Mouse (Mus musculus): ENCODE measurements around the gene Zbtb5. TPM values are rescaled to one million over a fixed set of nuclear protein-coding genes. Genes with fewer than 3 reads are reported as not detected.
"Not testable (repeated sequence)": the region's sequence is repeated elsewhere in the genome, so short reads cannot be mapped to it uniquely, and the experiment has no call there.

Zbtb5 gene
- polyA plus RNA-seq, 1 experiment from 2014 or later = 46.1 TPM

DNA sequence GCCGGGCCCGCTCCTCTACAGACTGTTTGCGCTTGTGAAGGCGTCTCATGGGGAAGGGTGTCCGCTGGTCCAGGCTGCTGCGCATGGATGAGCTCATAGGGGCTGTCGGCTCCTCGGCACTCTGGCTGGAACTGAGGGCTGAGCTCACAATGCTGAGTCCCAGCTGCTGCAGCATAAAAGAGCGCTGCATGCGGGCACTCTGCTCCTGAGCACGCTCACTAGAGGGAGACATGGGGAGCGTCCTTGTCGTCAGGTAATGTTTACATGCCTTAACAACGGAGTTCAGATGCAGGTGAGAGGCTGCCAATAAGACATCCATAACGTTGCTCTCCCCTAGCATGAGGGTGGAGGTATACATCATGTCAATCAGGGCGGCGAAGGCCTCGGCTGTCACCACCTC lies 17.4 kb downstream of the Zbtb5 start:
- DNase-seq (ENCODE audit: low spot score) = no peak
- no peaks in the 10 kb centered on the region for H3K9me3 ChIP-seq (ENCODE audit: control insufficient read depth, low read length)
- 91% methylated on average over 18 of the region's 18 CpGs for WGBS
- no peak overlapping the region for H3K4me2 ChIP-seq (ENCODE audit: low read depth)
- no peak for ATAC-seq (ENCODE audit: insufficient read depth, low FRiP score, low TSS enrichment)
- peaks cover 5% of the 10 kb centered on the region for H3K36me3 ChIP-seq (ENCODE audit: control insufficient read depth, insufficient read depth, low read length)
- H3K4me3 ChIP-seq (ENCODE audit: low read depth, low read length) = no peak overlapping the region
- no peak overlapping the region for H3K27ac ChIP-seq (ENCODE audit: low read depth, low read length)
- H3K9ac ChIP-seq (ENCODE audit: low read length) = no peak overlapping the region
- H3K4me1 ChIP-seq (ENCODE audit: control insufficient read depth, insufficient read depth, low read length) = no peaks in the 10 kb centered on the region
- no peaks in the 10 kb centered on the region for H3K27me3 ChIP-seq (ENCODE audit: control insufficient read depth, insufficient read depth, low read length)

DNA sequence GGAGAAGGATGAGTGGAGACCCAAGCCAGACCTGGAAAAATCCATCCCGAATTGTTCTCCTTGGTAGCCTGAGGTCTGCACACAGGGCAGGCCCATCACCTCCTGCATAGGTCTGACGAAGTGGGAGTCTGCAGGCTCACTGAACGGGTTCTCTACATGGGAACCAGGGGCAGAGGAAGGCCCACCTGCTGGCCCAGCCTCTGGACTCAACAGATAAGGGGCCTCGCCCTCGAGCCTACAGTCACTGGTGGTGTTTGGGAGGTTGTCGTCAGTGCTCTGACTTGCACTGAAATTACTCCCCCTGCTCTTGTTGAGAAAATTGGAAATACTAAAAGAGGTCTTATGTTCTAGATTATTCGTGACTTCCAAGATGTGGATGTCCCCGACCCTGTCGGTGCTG lies 18.4 kb downstream of the Zbtb5 start:
- no peaks in the 10 kb centered on the region for H3K9me3 ChIP-seq (ENCODE audit: control insufficient read depth, low read length)
- no peak overlapping the region for H3K4me2 ChIP-seq (ENCODE audit: low read depth)
- H3K4me1 ChIP-seq (ENCODE audit: control insufficient read depth, insufficient read depth, low read length) = no peaks in the 10 kb centered on the region
- 93% methylated on average over 9 of the region's 9 CpGs for WGBS
- H3K4me3 ChIP-seq (ENCODE audit: low read depth, low read length) = no peak overlapping the region
- no peak overlapping the region for H3K9ac ChIP-seq (ENCODE audit: low read length)
- H3K27ac ChIP-seq (ENCODE audit: low read depth, low read length) = no peak overlapping the region
- H3K36me3 ChIP-seq (ENCODE audit: control insufficient read depth, insufficient read depth, low read length) = peaks cover 7% of the 10 kb centered on the region
- no peaks in the 10 kb centered on the region for H3K27me3 ChIP-seq (ENCODE audit: control insufficient read depth, insufficient read depth, low read length)
- ATAC-seq (ENCODE audit: insufficient read depth, low FRiP score, low TSS enrichment) = no peak
- no peak for DNase-seq (ENCODE audit: low spot score)

DNA sequence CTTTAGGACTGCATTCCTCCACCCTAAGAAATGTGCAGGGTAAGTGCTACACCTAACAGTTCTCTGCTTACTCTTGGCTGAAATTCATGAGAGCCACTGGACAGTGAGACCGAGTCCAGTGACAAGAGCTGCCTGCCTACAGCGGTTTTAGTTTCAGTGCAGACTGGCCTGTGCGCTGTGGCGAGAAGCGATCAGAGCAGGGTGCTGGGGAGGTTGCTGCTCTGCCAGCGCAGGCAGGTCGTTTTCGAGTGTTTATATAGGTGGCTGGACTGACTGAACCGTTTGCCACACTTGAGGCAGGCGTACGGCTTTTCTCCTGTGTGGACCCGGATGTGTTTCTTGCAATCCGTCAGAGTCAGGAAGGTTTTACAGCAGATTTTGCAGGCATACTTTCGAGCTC lies 19.0 kb downstream of the Zbtb5 start:
- not testable (repeated sequence) for H3K4me2 ChIP-seq (ENCODE audit: low read depth); H3K27ac ChIP-seq (ENCODE audit: low read depth, low read length); H3K4me1 ChIP-seq (ENCODE audit: control insufficient read depth, insufficient read depth, low read length); DNase-seq (ENCODE audit: low spot score); H3K27me3 ChIP-seq (ENCODE audit: control insufficient read depth, insufficient read depth, low read length); ATAC-seq (ENCODE audit: insufficient read depth, low FRiP score, low TSS enrichment); H3K4me3 ChIP-seq (ENCODE audit: low read depth, low read length); H3K9me3 ChIP-seq (ENCODE audit: control insufficient read depth, low read length); H3K36me3 ChIP-seq (ENCODE audit: control insufficient read depth, insufficient read depth, low read length); H3K9ac ChIP-seq (ENCODE audit: low read length)
- 83% methylated on average over 13 of the region's 14 CpGs for WGBS

DNA sequence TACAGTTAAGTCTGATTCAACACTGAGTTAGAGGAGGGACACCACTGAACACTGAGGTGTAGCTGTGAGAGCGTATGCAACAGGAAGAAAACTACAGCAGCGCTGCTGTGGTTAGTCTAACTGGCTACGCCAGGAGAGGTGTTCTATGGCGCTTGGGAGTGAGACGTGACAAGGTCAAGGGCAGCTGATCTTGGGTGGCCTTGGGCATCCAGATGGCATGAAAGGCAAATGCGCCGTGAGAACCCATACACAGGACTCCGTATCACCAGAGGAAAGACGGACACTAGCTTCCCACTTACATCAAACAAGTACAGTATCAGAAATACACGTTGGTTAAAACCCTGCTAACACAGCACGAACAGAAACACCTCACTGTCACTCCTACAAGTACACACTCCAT lies 19.9 kb downstream of the Zbtb5 start:
- H3K9ac ChIP-seq (ENCODE audit: low read length); H3K4me1 ChIP-seq (ENCODE audit: control insufficient read depth, insufficient read depth, low read length); H3K4me2 ChIP-seq (ENCODE audit: low read depth); H3K9me3 ChIP-seq (ENCODE audit: control insufficient read depth, low read length); H3K4me3 ChIP-seq (ENCODE audit: low read depth, low read length); DNase-seq (ENCODE audit: low spot score); H3K36me3 ChIP-seq (ENCODE audit: control insufficient read depth, insufficient read depth, low read length); H3K27ac ChIP-seq (ENCODE audit: low read depth, low read length); ATAC-seq (ENCODE audit: insufficient read depth, low FRiP score, low TSS enrichment); H3K27me3 ChIP-seq (ENCODE audit: control insufficient read depth, insufficient read depth, low read length): not testable (repeated sequence)
- WGBS = 95% methylated on average over 11 of the region's 11 CpGs

DNA sequence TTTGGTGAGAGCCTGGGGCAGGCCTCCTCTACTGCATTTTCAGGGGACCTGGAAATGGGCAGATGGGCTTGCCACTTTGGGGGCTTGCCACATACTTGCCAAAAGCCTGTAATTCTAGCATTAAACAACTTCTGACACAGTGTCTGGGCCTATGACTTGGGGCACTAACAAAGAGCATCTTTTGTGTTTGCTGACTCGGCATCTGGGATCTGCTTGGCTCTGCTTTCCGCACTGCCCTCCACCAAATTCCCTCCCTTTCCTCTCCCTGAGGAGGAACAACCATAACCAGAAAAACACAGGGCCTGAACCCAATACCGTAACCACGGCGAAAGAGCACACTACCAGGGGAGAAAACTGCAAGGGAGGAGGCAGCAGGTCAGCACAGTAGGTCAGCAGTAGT lies 21.7 kb downstream of the Zbtb5 start:
- Histone ChIP-seq H3K4me3 (ENCODE audit: low read depth, low read length) (no peak overlapping the region), H3K4me2 (ENCODE audit: low read depth) (no peak overlapping the region), H3K9me3 (ENCODE audit: control insufficient read depth, low read length) (no peaks in the 10 kb centered on the region), H3K9ac (ENCODE audit: low read length) (no peak overlapping the region), H3K4me1 (ENCODE audit: control insufficient read depth, insufficient read depth, low read length) (no peaks in the 10 kb centered on the region), H3K27ac (ENCODE audit: low read depth, low read length) (no peak overlapping the region), H3K27me3 (ENCODE audit: control insufficient read depth, insufficient read depth, low read length) (no peaks in the 10 kb centered on the region), H3K36me3 (ENCODE audit: control insufficient read depth, insufficient read depth, low read length) (peaks cover 7% of the 10 kb centered on the region)
- no peak for DNase-seq (ENCODE audit: low spot score)
- WGBS = 89% methylated on average over 5 of the region's 5 CpGs
- ATAC-seq (ENCODE audit: insufficient read depth, low FRiP score, low TSS enrichment) = no peak

DNA sequence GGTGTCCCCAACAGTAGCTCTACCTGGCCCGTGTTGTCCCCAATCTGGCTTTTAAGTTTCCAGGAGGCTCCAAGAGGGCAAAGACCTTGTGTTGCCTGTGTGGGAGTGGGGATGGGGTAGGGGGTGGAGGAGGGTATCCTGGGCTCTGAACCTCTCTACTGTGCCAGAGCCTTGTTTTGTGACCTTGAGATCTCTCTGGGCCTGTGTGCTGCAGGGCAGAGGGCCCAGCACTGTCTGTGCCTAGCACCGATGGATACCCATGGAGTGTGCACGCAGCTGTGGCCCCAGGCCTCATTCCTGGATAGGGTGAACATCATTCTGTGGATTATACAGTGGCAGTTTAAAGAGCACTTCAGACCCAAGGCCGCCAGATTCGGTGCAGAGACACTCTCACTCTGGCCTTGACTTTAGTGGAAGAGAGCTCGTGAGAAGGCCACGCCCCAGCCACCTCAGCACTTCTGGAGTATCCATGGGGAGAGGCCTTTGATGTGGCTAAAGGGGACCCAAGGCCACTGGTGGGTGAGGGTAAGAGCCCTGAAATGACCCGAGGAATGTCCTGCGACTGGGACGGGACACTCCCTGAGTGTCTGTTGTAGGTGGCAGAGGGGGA lies 29.0 kb downstream of the Zbtb5 start:
- WGBS = 89% methylated on average over 10 of the region's 10 CpGs
- no peaks in the 10 kb centered on the region for H3K9me3 ChIP-seq (ENCODE audit: control insufficient read depth, low read length)
- ATAC-seq (ENCODE audit: insufficient read depth, low FRiP score, low TSS enrichment) = no peak
- H3K4me2 ChIP-seq (ENCODE audit: low read depth) = no peak overlapping the region
- no peak for DNase-seq (ENCODE audit: low spot score)
- H3K27ac ChIP-seq (ENCODE audit: low read depth, low read length) = no peak overlapping the region
- H3K27me3 ChIP-seq (ENCODE audit: control insufficient read depth, insufficient read depth, low read length) = no peaks in the 10 kb centered on the region
- no peaks in the 10 kb centered on the region; the same call in 1 of the 2 replicates for H3K36me3 ChIP-seq (ENCODE audit: control insufficient read depth, insufficient read depth, low read length)
- no peak overlapping the region for H3K9ac ChIP-seq (ENCODE audit: low read length)
- no peaks in the 10 kb centered on the region; the same call in 1 of the 2 replicates for H3K4me1 ChIP-seq (ENCODE audit: control insufficient read depth, insufficient read depth, low read length)
- H3K4me3 ChIP-seq (ENCODE audit: low read depth, low read length) = no peak overlapping the region

DNA sequence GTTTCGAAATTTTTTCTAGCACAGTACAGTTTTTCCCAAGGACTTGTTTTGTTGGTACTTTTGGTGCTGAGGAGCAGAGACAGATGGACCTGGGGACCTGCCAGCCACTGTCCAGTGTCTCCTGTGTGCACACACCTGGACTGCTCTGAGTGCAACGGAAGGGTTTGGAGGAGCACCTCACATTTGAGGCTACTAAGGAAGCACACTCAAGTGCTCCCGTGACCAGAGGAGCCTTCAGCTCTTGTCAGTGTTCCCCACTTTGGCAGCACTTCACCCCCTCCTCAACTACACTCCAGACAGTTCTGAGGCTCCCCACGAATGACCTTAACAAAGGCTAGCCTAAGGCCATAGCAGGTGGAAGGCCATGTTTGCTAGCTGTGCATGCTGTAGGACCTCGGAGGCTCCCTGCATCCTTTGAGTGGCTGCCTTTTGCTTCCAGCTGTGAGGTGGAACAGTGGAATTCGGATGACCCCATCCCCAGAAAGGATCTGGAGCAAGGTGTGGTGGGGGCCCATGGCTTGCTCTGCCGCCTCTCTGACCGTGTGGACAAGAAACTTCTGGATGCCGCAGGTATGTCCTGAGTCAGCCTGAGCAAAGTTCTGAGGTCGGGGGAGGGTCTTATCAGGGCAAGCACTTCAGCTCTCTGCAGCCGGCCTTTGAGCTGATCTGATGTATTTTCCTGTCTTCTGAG lies 29.6 kb downstream of the Zbtb5 start:
- no peak for DNase-seq (ENCODE audit: low spot score)
- no peak for ATAC-seq (ENCODE audit: insufficient read depth, low FRiP score, low TSS enrichment)
- WGBS = 72% methylated on average over 11 of the region's 11 CpGs
- H3K9ac ChIP-seq (ENCODE audit: low read length) = no peak overlapping the region; the same call in 1 of the 2 replicates
- H3K27ac ChIP-seq (ENCODE audit: low read depth, low read length) = no peak overlapping the region
- H3K4me3 ChIP-seq (ENCODE audit: low read depth, low read length) = no peak overlapping the region
- H3K36me3 ChIP-seq (ENCODE audit: control insufficient read depth, insufficient read depth, low read length) = no peaks in the 10 kb centered on the region; the same call in 1 of the 2 replicates
- H3K9me3 ChIP-seq (ENCODE audit: control insufficient read depth, low read length) = no peaks in the 10 kb centered on the region
- no peaks in the 10 kb centered on the region for H3K27me3 ChIP-seq (ENCODE audit: control insufficient read depth, insufficient read depth, low read length)
- H3K4me2 ChIP-seq (ENCODE audit: low read depth) = peak overlapping the region; percentile 91; the same call in 1 of the 2 replicates
- H3K4me1 ChIP-seq (ENCODE audit: control insufficient read depth, insufficient read depth, low read length) = no peaks in the 10 kb centered on the region; the same call in 1 of the 2 replicates

DNA sequence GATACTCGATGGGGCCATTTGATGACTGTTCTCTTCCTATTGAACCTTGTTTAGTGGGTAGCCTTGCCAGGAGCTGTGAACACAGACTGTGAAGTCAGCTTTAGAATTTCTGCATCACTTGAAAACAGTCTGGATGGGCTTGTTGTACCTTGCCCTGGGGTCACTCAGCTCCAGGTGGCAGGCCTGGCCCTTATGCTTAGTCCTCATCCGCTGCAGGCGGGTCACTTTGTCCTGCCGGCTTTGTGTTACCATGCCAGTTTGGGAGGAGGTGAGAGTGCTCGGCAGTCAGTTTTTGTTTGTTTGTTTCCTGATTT lies 30.3 kb downstream of the Zbtb5 start:
- Histone ChIP-seq H3K4me1 (ENCODE audit: control insufficient read depth, insufficient read depth, low read length) (no peaks in the 10 kb centered on the region; the same call in 1 of the 2 replicates), H3K9me3 (ENCODE audit: control insufficient read depth, low read length) (no peaks in the 10 kb centered on the region), H3K27me3 (ENCODE audit: control insufficient read depth, insufficient read depth, low read length) (no peaks in the 10 kb centered on the region), H3K4me2 (ENCODE audit: low read depth) (peak overlapping the region; percentile 91), H3K36me3 (ENCODE audit: control insufficient read depth, insufficient read depth, low read length) (no peaks in the 10 kb centered on the region), H3K4me3 (ENCODE audit: low read depth, low read length) (peak overlapping the region; percentile 51), H3K27ac (ENCODE audit: low read depth, low read length) (no peak overlapping the region), H3K9ac (ENCODE audit: low read length) (peak overlapping the region; percentile 65)
- no peak for ATAC-seq (ENCODE audit: insufficient read depth, low FRiP score, low TSS enrichment)
- no peak for DNase-seq (ENCODE audit: low spot score)
- 24% methylated on average over 5 of the region's 5 CpGs for WGBS
